Mouse (Mus musculus) left cerebral cortex, adult 8-10 months (tissue): ENCODE results near the gene Cd3g. TPM values are rescaled to one million over a fixed set of nuclear protein-coding genes. Genes with fewer than 3 reads are reported as not detected.

Experiments used
- DNase-seq, 2 experiments: peaks; one replicate each; pipeline ENCODE4 v3.0.0; 2022; ENCODE audit warnings: low spot score in 2 of 2
- total RNA-seq, 4 experiments: library from RNA; stranded (reverse); gene quantifications; 2 replicates each; pipeline ENCODE4 v1.2.4; 2022

Gene Cd3g
- total RNA-seq = not detected

GRCm38 (mm10) chr9:44980242-44980641 lies at the start of gene Cd3g:
Gene Cd3g, minus strand, starts transcription at chr9:44980431.
- DNase-seq = no peak

GRCm38 (mm10) chr9:45027376-45027775 lies 47.1 kb upstream of the Cd3g start:
- no peak for DNase-seq

GRCm38 (mm10) chr9:45024187-45024586 lies 44.0 kb upstream of the Cd3g start:
- DNase-seq = no peak

- no peak for DNase-seq
These were observed 43.4 kb upstream of the Cd3g start for GRCm38 (mm10) chr9:45023638-45024037.

- DNase-seq = no peak
These were observed 42.6 kb upstream of the Cd3g start for GRCm38 (mm10) chr9:45022800-45023199.

GRCm38 (mm10) chr9:45018031-45018430 lies 37.8 kb upstream of the Cd3g start:
- DNase-seq = peak in 1 of 2 experiments; percentile 42

- DNase-seq = no peak
These were observed 35.6 kb upstream of the Cd3g start for GRCm38 (mm10) chr9:45015841-45016240.

GRCm38 (mm10) chr9:45014879-45015278 lies 34.6 kb upstream of the Cd3g start:
- DNase-seq = no peak

- DNase-seq = no peak
These were observed 31.1 kb upstream of the Cd3g start for GRCm38 (mm10) chr9:45011291-45011690.

GRCm38 (mm10) chr9:45010461-45010860 lies 30.2 kb upstream of the Cd3g start:
- DNase-seq = no peak

GRCm38 (mm10) chr9:45009180-45010078 lies 29.2 kb upstream of the Cd3g start, which contains the start of gene Cd3e:
Gene Cd3e, minus strand, starts transcription at chr9:45009627.
- DNase-seq = no peak

- no peak for DNase-seq
These were observed 28.1 kb upstream of the Cd3g start for GRCm38 (mm10) chr9:45008342-45008741.

- DNase-seq = no peak
These were observed 27.2 kb upstream of the Cd3g start for GRCm38 (mm10) chr9:45007404-45007803.

- DNase-seq = no peak
These were observed 20.0 kb upstream of the Cd3g start for GRCm38 (mm10) chr9:45000249-45000648.

GRCm38 (mm10) chr9:44999776-45000175 lies 19.5 kb upstream of the Cd3g start:
- DNase-seq = no peak

- DNase-seq = no peak
These were observed 18.9 kb upstream of the Cd3g start for GRCm38 (mm10) chr9:44999171-44999570.

- no peak for DNase-seq
These were observed 17.9 kb upstream of the Cd3g start for GRCm38 (mm10) chr9:44998138-44998537.

GRCm38 (mm10) chr9:44996590-44996989 lies 16.4 kb upstream of the Cd3g start:
- no peak for DNase-seq

- DNase-seq = no peak
These were observed 14.7 kb upstream of the Cd3g start for GRCm38 (mm10) chr9:44994962-44995361.

GRCm38 (mm10) chr9:44993268-44993667 lies 13.0 kb upstream of the Cd3g start:
- no peak for DNase-seq

GRCm38 (mm10) chr9:44992271-44992670 lies 12.0 kb upstream of the Cd3g start:
- no peak for DNase-seq

- no peak for DNase-seq
These were observed 11.6 kb upstream of the Cd3g start for GRCm38 (mm10) chr9:44991821-44992220.

GRCm38 (mm10) chr9:44986976-44987375 lies 6.7 kb upstream of the Cd3g start:
- no peak for DNase-seq
